Mouse (Mus musculus) embryonic facial prominence, embryonic 10.5 days (tissue): Measurements from ENCODE around the gene Tecpr1. TPM values are rescaled to one million over a fixed set of nuclear protein-coding genes. Genes with fewer than 3 reads are reported as not detected.

Experiments used
- DNase-seq: peaks from one replicate; pipeline ENCODE4 v3.0.0-alpha.2; 2017; ENCODE audit warnings: low spot score
- H3K27ac ChIP-seq: fragments of 300-500 bp; sonication (generic); replicated peaks from 2 replicates; pipeline ENCODE4 v1.5.1; 2016; ENCODE audit warnings: mild to moderate bottlenecking
- H3K27me3 ChIP-seq: fragments of 300-500 bp; sonication (generic); replicated peaks from 2 replicates; pipeline ENCODE4 v1.6.1; 2016; ENCODE audit warnings: low read depth, mild to moderate bottlenecking; ENCODE audit not compliant: poor library complexity, severe bottlenecking
- H3K36me3 ChIP-seq: fragments of 300-500 bp; sonication (generic); replicated peaks from 2 replicates; pipeline ENCODE4 v1.6.1; 2016; ENCODE audit warnings: mild to moderate bottlenecking, moderate library complexity
- H3K4me1 ChIP-seq: fragments of 300-500 bp; sonication (generic); 2 replicates; pipeline ENCODE4 v1.6.1; 2016
- H3K4me3 ChIP-seq: fragments of 300-500 bp; sonication (generic); 2 replicates; pipeline ENCODE4 v1.5.1; 2016; ENCODE audit warnings: mild to moderate bottlenecking, moderate library complexity
- H3K9me3 ChIP-seq: fragments of 300-500 bp; sonication (generic); 2 replicates; pipeline ENCODE4 v1.6.1; 2016; ENCODE audit warnings: mild to moderate bottlenecking
- whole genome bisulfite sequencing: fragments of 180-500 bp; shearing (Covaris S2); methylation state at CpG from one replicate; pipeline ENCODE4 v1.1.7; 2016; 5-methylcytosine and 5-hydroxymethylcytosine counted together
- polyA plus RNA-seq: library from polyadenylated mRNA; unstranded; fragments of >200 nt; fragmentation: Nextera tagmentation; extraction: Ambion mirVana; gene quantifications from 2 replicates; pipeline ENCODE4 v1.2.1, GENCODE M21; 2016

The Tecpr1 gene
- polyA plus RNA-seq, 1 experiment from 2014 or later, result 21.1 TPM

- Histone ChIP-seq H3K9me3 (no peaks in the 10 kb centered on the region), H3K27ac (no peak overlapping the region), H3K27me3 (no peaks in the 10 kb centered on the region), H3K36me3 (peaks cover 46% of the 10 kb centered on the region), H3K4me3 (no peak overlapping the region), H3K4me1 (no peaks in the 10 kb centered on the region)
- no peak for DNase-seq
- WGBS, result 91% methylated on average over 4 of the region's 4 CpGs
Observed at GRCm38 (mm10) chr5:144151270-144151669, 72.1 kb downstream of the Tecpr1 start.

DNA sequence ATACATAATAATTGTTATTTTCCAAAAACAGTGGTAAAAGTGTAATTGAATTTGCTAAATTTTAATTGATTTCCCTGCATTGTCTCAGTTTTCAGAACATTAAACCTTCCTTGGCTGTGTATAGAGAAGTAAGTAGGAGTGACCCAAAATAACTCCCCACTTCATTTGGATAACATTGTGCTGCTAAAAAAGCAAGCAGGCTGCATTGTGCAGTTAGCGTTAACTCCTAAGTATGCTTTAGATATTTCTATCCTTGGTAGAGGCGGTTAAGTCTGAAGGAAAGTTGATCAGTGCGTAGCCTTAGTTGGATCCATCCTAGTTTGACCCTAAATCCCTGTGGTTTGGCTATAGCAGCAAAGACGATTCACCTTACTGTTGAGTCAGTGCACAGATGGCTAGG is 73.9 kb downstream of the Tecpr1 start:
- 93% methylated on average over 4 of the region's 4 CpGs for WGBS
- Histone ChIP-seq H3K27me3 (no peaks in the 10 kb centered on the region), H3K36me3 (peaks cover 60% of the 10 kb centered on the region), H3K4me1 (no peaks in the 10 kb centered on the region), H3K9me3 (no peaks in the 10 kb centered on the region), H3K27ac (no peak overlapping the region), H3K4me3 (no peak overlapping the region)
- no peak for DNase-seq

DNA sequence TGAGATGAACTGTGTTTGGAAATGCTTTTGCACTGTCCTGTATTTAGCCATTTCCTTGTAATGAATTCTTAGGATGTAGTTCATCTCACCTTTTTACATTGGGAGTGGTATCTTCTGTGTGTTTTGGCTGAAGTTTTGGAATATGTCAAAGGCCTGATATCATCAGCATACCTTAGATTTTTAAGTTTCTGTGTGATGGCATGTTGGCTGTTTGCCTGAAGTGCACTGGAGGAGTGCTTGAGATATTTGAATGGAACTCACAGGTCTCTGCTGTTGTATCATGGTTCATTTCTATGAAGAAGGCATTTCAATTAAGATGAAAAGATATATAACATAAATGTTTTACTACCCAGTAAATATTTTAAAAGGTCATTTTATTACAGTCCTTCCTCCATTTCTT is 76.5 kb downstream of the Tecpr1 start:
- no peaks in the 10 kb centered on the region for H3K27me3 ChIP-seq
- no peak for DNase-seq
- no peaks in the 10 kb centered on the region for H3K4me1 ChIP-seq
- H3K27ac ChIP-seq, result no peak overlapping the region
- H3K36me3 ChIP-seq, result peaks cover 67% of the 10 kb centered on the region
- no peak overlapping the region for H3K4me3 ChIP-seq
- H3K9me3 ChIP-seq, result no peaks in the 10 kb centered on the region

Other genes starting within 250 kb of the Tecpr1 start
- 91.4 and 99.3 TPM in 2 replicates for gene Ccz1, start 208.7 kb downstream of the Tecpr1 start, polyA plus RNA-seq
- not detected in 2 replicates for gene Ocm, start 196.9 kb downstream of the Tecpr1 start, polyA plus RNA-seq
- 5.0 and 5.9 TPM in 2 replicates for gene Lmtk2, start 123.2 kb downstream of the Tecpr1 start, polyA plus RNA-seq
- 0.16 and 0.35 TPM in 2 replicates for gene Bhlha15, start 33.3 kb downstream of the Tecpr1 start, polyA plus RNA-seq
- gene Bri3, start 20.8 kb upstream of the Tecpr1 start, polyA plus RNA-seq, result 119 and 124 TPM in 2 replicates
- gene Baiap2l1, start 134.5 kb upstream of the Tecpr1 start, polyA plus RNA-seq, result 5.6 and 6.0 TPM in 2 replicates